Mouse (Mus musculus): ENCODE measurements around the gene Dnaic2. TPM values are rescaled to one million over a fixed set of nuclear protein-coding genes. Genes with fewer than 3 reads are reported as not detected.
A peak's percentile ranks its signal among the peaks of the same experiment; 100 is the strongest.

Dnaic2 gene
- polyA plus RNA-seq, 1 experiment: 1.9 TPM

- peaks cover 19% of the 10 kb centered on the region for H3K4me1 ChIP-seq (replicated peaks; ENCODE audit: control insufficient read depth, insufficient read depth, low read length)
- WGBS: 73% methylated on average over 20 of the region's 20 CpGs
- TF ChIP-seq POLR2A (IDR thresholded peaks at IDR 0.05; ENCODE audit: control insufficient read depth, extremely low read depth, insufficient read depth, low read length, poor library complexity) (no peak), CTCF (IDR thresholded peaks at IDR 0.05; ENCODE audit: borderline replicate concordance, control insufficient read depth, extremely low read depth, insufficient read depth, low read length, poor library complexity) (no peak)
These were observed 43.2 kb upstream of the Dnaic2 start for GRCm38 (mm10) chr11:114683722-114684621.

GRCm38 (mm10) chr11:114684627-114685373 is 42.4 kb upstream of the Dnaic2 start:
- no peak for DNase-seq
- no peak for TF ChIP-seq CTCF (IDR thresholded peaks at IDR 0.05; ENCODE audit: borderline replicate concordance, control insufficient read depth, extremely low read depth, insufficient read depth, low read length, poor library complexity)
- TF ChIP-seq POLR2A (IDR thresholded peaks at IDR 0.05; ENCODE audit: control insufficient read depth, extremely low read depth, insufficient read depth, low read length, poor library complexity): no peak
- WGBS: 89% methylated on average over 14 of the region's 14 CpGs
- Histone ChIP-seq H3K27me3 (ENCODE audit: control insufficient read depth, insufficient read depth, low read length) (no peaks in the 10 kb centered on the region), H3K27ac (ENCODE audit: control insufficient read depth, insufficient read depth, low read length) (no peak overlapping the region), H3K4me1 (replicated peaks; ENCODE audit: control insufficient read depth, insufficient read depth, low read length) (peaks cover 19% of the 10 kb centered on the region), H3K36me3 (ENCODE audit: control insufficient read depth, insufficient read depth, low read length) (no peaks in the 10 kb centered on the region), H3K4me3 (ENCODE audit: control insufficient read depth, insufficient read depth, low read length) (no peak overlapping the region)

More at GRCm38 (mm10) chr11:114683722-114684621, 43.2 kb upstream of the Dnaic2 start:
- Histone ChIP-seq H3K4me3 (ENCODE audit: control insufficient read depth, insufficient read depth, low read length) (no peak overlapping the region), H3K36me3 (ENCODE audit: control insufficient read depth, insufficient read depth, low read length) (no peaks in the 10 kb centered on the region), H3K27me3 (ENCODE audit: control insufficient read depth, insufficient read depth, low read length) (no peaks in the 10 kb centered on the region), H3K27ac (ENCODE audit: control insufficient read depth, insufficient read depth, low read length) (no peak overlapping the region)
- DNase-seq: no peak

- no peaks in the 10 kb centered on the region for H3K27me3 ChIP-seq (ENCODE audit: control insufficient read depth, insufficient read depth, low read length)
- no peak for DNase-seq
- peaks cover 19% of the 10 kb centered on the region for H3K4me1 ChIP-seq (replicated peaks; ENCODE audit: control insufficient read depth, insufficient read depth, low read length)
- WGBS: 86% methylated on average over 9 of the region's 9 CpGs
- no peak overlapping the region; the same call in 1 of the 2 replicates for H3K27ac ChIP-seq (ENCODE audit: control insufficient read depth, insufficient read depth, low read length)
- H3K36me3 ChIP-seq (ENCODE audit: control insufficient read depth, insufficient read depth, low read length): no peaks in the 10 kb centered on the region
- H3K4me3 ChIP-seq (ENCODE audit: control insufficient read depth, insufficient read depth, low read length): no peak overlapping the region
- no peak for TF ChIP-seq POLR2A (IDR thresholded peaks at IDR 0.05; ENCODE audit: control insufficient read depth, extremely low read depth, insufficient read depth, low read length, poor library complexity)
- no peak for TF ChIP-seq CTCF (IDR thresholded peaks at IDR 0.05; ENCODE audit: borderline replicate concordance, control insufficient read depth, extremely low read depth, insufficient read depth, low read length, poor library complexity)
These were observed 41.6 kb upstream of the Dnaic2 start for GRCm38 (mm10) chr11:114685526-114686040.

GRCm38 (mm10) chr11:114686221-114686959 is 40.8 kb upstream of the Dnaic2 start:
- no peak for DNase-seq
- WGBS: 95% methylated on average over 16 of the region's 16 CpGs
- Histone ChIP-seq H3K27ac (ENCODE audit: control insufficient read depth, insufficient read depth, low read length) (no peak overlapping the region), H3K4me3 (ENCODE audit: control insufficient read depth, insufficient read depth, low read length) (no peak overlapping the region), H3K27me3 (ENCODE audit: control insufficient read depth, insufficient read depth, low read length) (no peaks in the 10 kb centered on the region), H3K36me3 (ENCODE audit: control insufficient read depth, insufficient read depth, low read length) (no peaks in the 10 kb centered on the region), H3K4me1 (replicated peaks; ENCODE audit: control insufficient read depth, insufficient read depth, low read length) (peaks cover 19% of the 10 kb centered on the region)
- TF ChIP-seq POLR2A (IDR thresholded peaks at IDR 0.05; ENCODE audit: control insufficient read depth, extremely low read depth, insufficient read depth, low read length, poor library complexity) (0 out of 2 replicates have a peak, but pooled peaks have one; percentile 21), CTCF (IDR thresholded peaks at IDR 0.05; ENCODE audit: borderline replicate concordance, control insufficient read depth, extremely low read depth, insufficient read depth, low read length, poor library complexity) (no peak)

- Histone ChIP-seq H3K27ac (ENCODE audit: control insufficient read depth, insufficient read depth, low read length) (no peak overlapping the region), H3K4me1 (replicated peaks; ENCODE audit: control insufficient read depth, insufficient read depth, low read length) (peaks cover 16% of the 10 kb centered on the region), H3K4me3 (ENCODE audit: control insufficient read depth, insufficient read depth, low read length) (no peak overlapping the region), H3K36me3 (ENCODE audit: control insufficient read depth, insufficient read depth, low read length) (no peaks in the 10 kb centered on the region), H3K27me3 (ENCODE audit: control insufficient read depth, insufficient read depth, low read length) (no peaks in the 10 kb centered on the region)
- no peak for DNase-seq
- TF ChIP-seq POLR2A (IDR thresholded peaks at IDR 0.05; ENCODE audit: control insufficient read depth, extremely low read depth, insufficient read depth, low read length, poor library complexity) (no peak), CTCF (IDR thresholded peaks at IDR 0.05; ENCODE audit: borderline replicate concordance, control insufficient read depth, extremely low read depth, insufficient read depth, low read length, poor library complexity) (no peak)
- 76% methylated on average over 10 of the region's 10 CpGs for WGBS
These were observed 39.5 kb upstream of the Dnaic2 start for GRCm38 (mm10) chr11:114687574-114688188.
